Mouse (Mus musculus): Measurements from ENCODE around the gene Dock9. TPM values are rescaled to one million over a fixed set of nuclear protein-coding genes. Genes with fewer than 3 reads are reported as not detected.

Dock9 gene
- total and polyA plus RNA-seq, 3 experiments, result 9.3 to 12.2 (median 10.3) TPM

- no peak overlapping the region for H3K4me2 ChIP-seq (ENCODE audit: insufficient read depth, low read depth, poor library complexity, severe bottlenecking)
- H3K9me3 ChIP-seq (replicated peaks; ENCODE audit: low read length), result no peaks in the 10 kb centered on the region
- no peaks in the 10 kb centered on the region for H3K27me3 ChIP-seq (replicated peaks)
- no peak for DNase-seq (ENCODE audit: extremely low read depth)
- no peak for TF ChIP-seq UBTF (IDR thresholded peaks at IDR 0.05; ENCODE audit: low read depth, low read length)
- no peak for TF ChIP-seq RAD21 (IDR thresholded peaks at IDR 0.05; ENCODE audit: low read depth, low read length)
- TF ChIP-seq JUND (conservative IDR thresholded peaks at IDR 0.05; ENCODE audit: low read depth, low read length), result no peak
- TF ChIP-seq HCFC1 (IDR thresholded peaks at IDR 0.05; ENCODE audit: low read depth, low read length), result no peak
- TF ChIP-seq GABPA (IDR thresholded peaks at IDR 0.05; ENCODE audit: insufficient replicate concordance, low read depth, low read length), result no peak
- no peak for TF ChIP-seq ZKSCAN1 (IDR thresholded peaks at IDR 0.05; ENCODE audit: borderline replicate concordance, low read depth, low read length)
- no peak for TF ChIP-seq POLR2AphosphoS2 (IDR thresholded peaks at IDR 0.05; ENCODE audit: low read depth, low read length)
- no peak for TF ChIP-seq POLR2A (IDR thresholded peaks at IDR 0.05; ENCODE audit: low read depth, low read length)
- TF ChIP-seq NELFE (IDR thresholded peaks at IDR 0.05; ENCODE audit: low read depth, low read length), result no peak
- TF ChIP-seq MAFK (IDR thresholded peaks at IDR 0.05; ENCODE audit: insufficient replicate concordance, low read length), result no peak
- no peak for TF ChIP-seq EP300 (IDR thresholded peaks at IDR 0.05; ENCODE audit: low read length)
- TF ChIP-seq TBP (conservative IDR thresholded peaks at IDR 0.05; ENCODE audit: low read depth, low read length), result no peak
- TF ChIP-seq USF1 (IDR thresholded peaks at IDR 0.05; ENCODE audit: low read depth, low read length), result no peak
- TF ChIP-seq ZC3H11A (IDR thresholded peaks at IDR 0.05; ENCODE audit: low read depth, low read length), result no peak
- H3K27ac ChIP-seq (ENCODE audit: insufficient read depth, low read depth), result no peak overlapping the region
- H3K79me2 ChIP-seq (replicated peaks; ENCODE audit: control insufficient read depth, extremely low read depth, insufficient read depth, poor library complexity, severe bottlenecking), result no peaks in the 10 kb centered on the region
- H3K36me3 ChIP-seq (replicated peaks in 1 of 2; ENCODE audit: control insufficient read depth in 1 of 2, insufficient read depth in 1 of 2, low read length in 1 of 2), result peaks cover 10 to 43% of the 10 kb centered on the region in 2 experiments
- no peak overlapping the region for H3K4me3 ChIP-seq (replicated peaks in 1 of 3; ENCODE audit: low read depth in 2 of 3, low read length in 2 of 3, poor library complexity in 1 of 3)
- peaks cover 8 to 26% of the 10 kb centered on the region in 2 experiments for H3K4me1 ChIP-seq (ENCODE audit: control insufficient read depth in 1 of 2, insufficient read depth in 2 of 2)
- in situ Hi-C loops (cut with MboI; ENCODE audit: low pct_ligation_motif_present, low pct_unique_long_range_greater_than_20kb, low sequenced_read_pairs) (no loop called here), dilution Hi-C loops (cut with MboI; ENCODE audit: extremely low pct_ligation_motif_present, extremely low pct_unique_long_range_greater_than_20kb, low sequenced_read_pairs) (no loop called here)
- no peak overlapping the region for H3K9ac ChIP-seq (ENCODE audit: insufficient read depth, low read depth)
These were observed 140.7 kb downstream of the Dock9 start for GRCm38 (mm10) chr14:121656912-121657311.

DNA sequence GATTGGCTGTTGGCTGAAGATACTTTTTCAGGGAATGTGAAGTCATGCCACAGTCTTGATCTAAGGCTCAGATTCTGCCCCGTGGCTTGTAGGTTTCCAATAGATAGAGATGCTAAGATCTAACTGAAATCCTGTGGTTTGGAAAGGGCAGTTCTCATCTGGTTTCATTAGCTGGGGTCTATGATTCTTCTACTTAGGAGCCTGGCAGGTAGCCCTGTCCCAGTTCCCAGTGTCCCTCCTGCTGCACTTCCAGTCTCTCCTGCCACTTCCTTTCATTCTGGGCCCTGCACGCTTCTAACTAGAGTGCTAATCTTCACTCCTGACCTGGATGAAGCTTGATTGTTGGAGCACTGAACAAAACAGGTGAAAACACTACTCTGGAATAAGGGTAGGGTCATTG lies 142.7 kb downstream of the Dock9 start:
- Histone ChIP-seq H3K4me1 (ENCODE audit: control insufficient read depth in 1 of 2, insufficient read depth in 2 of 2) (peaks cover 8 to 31% of the 10 kb centered on the region in 2 experiments), H3K4me2 (ENCODE audit: insufficient read depth, low read depth, poor library complexity, severe bottlenecking) (no peak overlapping the region)
- dilution Hi-C loops (cut with MboI; ENCODE audit: extremely low pct_ligation_motif_present, extremely low pct_unique_long_range_greater_than_20kb, low sequenced_read_pairs), result no loop called here

More for the DNA sequence above, 142.7 kb downstream of the Dock9 start:
- Histone ChIP-seq H3K36me3 (replicated peaks in 1 of 2; ENCODE audit: control insufficient read depth in 1 of 2, insufficient read depth in 1 of 2, low read length in 1 of 2) (peaks cover 13 to 54% of the 10 kb centered on the region in 2 experiments), H3K9ac (ENCODE audit: insufficient read depth, low read depth) (no peak overlapping the region), H3K79me2 (replicated peaks; ENCODE audit: control insufficient read depth, extremely low read depth, insufficient read depth, poor library complexity, severe bottlenecking) (no peaks in the 10 kb centered on the region), H3K27me3 (replicated peaks) (no peaks in the 10 kb centered on the region), H3K9me3 (replicated peaks; ENCODE audit: low read length) (no peaks in the 10 kb centered on the region), H3K27ac (ENCODE audit: insufficient read depth, low read depth) (no peak overlapping the region), H3K4me3 (replicated peaks in 1 of 3; ENCODE audit: low read depth in 2 of 3, low read length in 2 of 3, poor library complexity in 1 of 3) (no peak overlapping the region)
- TF ChIP-seq MAZ (IDR thresholded peaks at IDR 0.05; ENCODE audit: low read depth, low read length), result no peak
- TF ChIP-seq ELF1 (IDR thresholded peaks at IDR 0.05; ENCODE audit: low read depth, low read length), result no peak
- no peak for TF ChIP-seq GABPA (IDR thresholded peaks at IDR 0.05; ENCODE audit: insufficient replicate concordance, low read depth, low read length)
- TF ChIP-seq RAD21 (IDR thresholded peaks at IDR 0.05; ENCODE audit: low read depth, low read length), result no peak
- TF ChIP-seq ETS1 (conservative IDR thresholded peaks at IDR 0.05; ENCODE audit: low read depth, low read length), result no peak
- TF ChIP-seq MYC (IDR thresholded peaks at IDR 0.05; ENCODE audit: low read depth, low read length), result no peak
- no peak for TF ChIP-seq IRF4 (IDR thresholded peaks at IDR 0.05; ENCODE audit: low read depth, low read length)
- TF ChIP-seq BHLHE40 (IDR thresholded peaks at IDR 0.05; ENCODE audit: low read depth, low read length), result no peak
- TF ChIP-seq E2F4 (IDR thresholded peaks at IDR 0.05; ENCODE audit: insufficient replicate concordance, low read depth, low read length), result no peak
- no peak for TF ChIP-seq JUN (IDR thresholded peaks at IDR 0.05; ENCODE audit: insufficient read depth, low read depth, low read length)
- no peak for TF ChIP-seq EP300 (IDR thresholded peaks at IDR 0.05; ENCODE audit: low read length)
- no peak for TF ChIP-seq ZNF384 (IDR thresholded peaks at IDR 0.05; ENCODE audit: low read depth, low read length)
- no peak for TF ChIP-seq RCOR1 (conservative IDR thresholded peaks at IDR 0.05; ENCODE audit: low read depth, low read length)
- TF ChIP-seq MAX (IDR thresholded peaks at IDR 0.05; ENCODE audit: low read length), result no peak
- TF ChIP-seq MAFK (IDR thresholded peaks at IDR 0.05; ENCODE audit: insufficient replicate concordance, low read length), result no peak
- no peak for TF ChIP-seq KAT2A (IDR thresholded peaks at IDR 0.05; ENCODE audit: insufficient replicate concordance, low read length)
- no peak for TF ChIP-seq CHD2 (IDR thresholded peaks at IDR 0.05; ENCODE audit: low read length)
- no peak for TF ChIP-seq POLR2A (IDR thresholded peaks at IDR 0.05; ENCODE audit: low read depth, low read length)
- DNase-seq (ENCODE audit: extremely low read depth), result no peak
- in situ Hi-C loops (cut with MboI; ENCODE audit: low pct_ligation_motif_present, low pct_unique_long_range_greater_than_20kb, low sequenced_read_pairs), result no loop called here

All from CH12.LX (cell line).